Mouse (Mus musculus): ENCODE measurements at regions not wholly inside any gene's neighbourhood (a gene's known extent, or its start where the extent isn't known, plus 50 kb on each side); places are given as distances from the start of the nearest gene placed in this dataset.
A peak's percentile ranks its signal among the peaks of the same experiment; 100 is the strongest.

DNA sequence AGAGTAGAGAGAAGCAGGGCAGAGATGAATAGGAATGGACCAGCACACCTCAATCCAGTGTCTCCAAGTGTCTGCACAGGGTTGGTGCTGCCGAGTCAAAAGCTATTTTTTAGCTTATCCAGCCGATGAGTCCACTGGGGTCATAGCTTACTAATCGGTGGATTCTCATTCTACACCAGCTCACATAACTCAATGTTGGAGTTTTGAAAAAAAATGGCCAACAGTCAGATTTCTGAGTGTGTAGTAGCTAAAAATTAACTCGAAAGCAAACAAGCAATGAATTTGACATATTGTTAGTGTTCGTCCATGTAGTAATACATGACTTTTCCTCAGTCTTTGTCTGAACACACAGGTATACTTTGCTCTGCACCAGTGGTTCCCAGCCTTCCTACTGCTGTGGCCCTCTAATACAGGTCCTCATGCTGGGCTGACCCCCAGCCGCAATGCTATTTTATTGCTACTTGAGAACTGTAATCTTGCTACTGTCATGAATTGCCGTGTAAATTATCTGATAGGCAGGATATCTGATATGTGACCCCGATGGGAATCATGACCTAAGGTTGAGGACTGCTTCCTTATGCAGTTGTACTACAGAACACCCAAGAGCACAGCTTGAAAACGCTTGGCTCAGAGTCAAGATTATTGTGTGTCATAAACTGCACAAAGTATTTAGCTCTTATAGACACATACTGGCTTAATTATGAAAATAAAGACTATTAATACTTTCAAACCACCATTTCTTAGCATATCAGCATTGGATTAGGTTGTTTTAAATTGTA, 621.1 kb upstream of the Sall1 start:
- Histone ChIP-seq H3K27ac (replicated peaks; ENCODE audit: low read depth, low read length) (no peak overlapping the region), H3K4me3 (replicated peaks; ENCODE audit: low read length) (no peak overlapping the region), H3K4me1 (ENCODE audit: control insufficient read depth, insufficient read depth, low read length) (no peaks in the 10 kb centered on the region), H3K36me3 (ENCODE audit: control insufficient read depth, insufficient read depth, low read length) (no peaks in the 10 kb centered on the region), H3K4me2 (replicated peaks; ENCODE audit: low read depth, low read length, severe bottlenecking) (no peak overlapping the region), H3K9me3 (ENCODE audit: control insufficient read depth, low read length) (no peaks in the 10 kb centered on the region), H3K9ac (ENCODE audit: low read depth, low read length, severe bottlenecking) (no peak overlapping the region), H3K27me3 (ENCODE audit: control insufficient read depth, insufficient read depth, low read length) (no peaks in the 10 kb centered on the region)
- ATAC-seq (ENCODE audit: low FRiP score, low read depth) (no peak), DNase-seq (ENCODE audit: low spot score) (no peak)
- no peak for TF ChIP-seq POLR2A (IDR thresholded peaks at IDR 0.05; ENCODE audit: borderline replicate concordance, extremely low read depth, insufficient read depth, insufficient read length)
- 83% methylated on average over 9 of the region's 9 CpGs for WGBS

DNA sequence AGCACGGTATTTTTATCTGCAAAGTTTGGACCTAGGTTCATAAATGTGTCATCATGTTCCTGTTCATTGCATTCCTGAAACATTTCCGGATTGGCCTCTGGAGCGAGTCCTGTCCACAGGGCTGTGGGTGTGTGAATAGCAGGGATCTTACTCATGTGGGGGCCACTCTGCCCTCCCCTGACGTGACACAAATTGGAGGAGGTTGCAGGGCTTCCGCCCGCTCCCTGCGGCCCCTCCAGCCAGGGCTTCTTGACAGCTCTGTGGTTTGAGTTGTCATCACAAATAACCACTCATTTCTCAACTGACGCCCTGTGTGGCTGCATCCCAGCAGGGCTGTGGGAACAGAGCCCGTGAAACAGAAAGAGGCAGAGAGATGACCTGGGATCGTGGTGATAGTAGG, 619.9 kb upstream of the Sall1 start:
- no peak for TF ChIP-seq POLR2A (IDR thresholded peaks at IDR 0.05; ENCODE audit: borderline replicate concordance, extremely low read depth, insufficient read depth, insufficient read length)
- peak; percentile 4 for DNase-seq (ENCODE audit: low spot score)

DNA sequence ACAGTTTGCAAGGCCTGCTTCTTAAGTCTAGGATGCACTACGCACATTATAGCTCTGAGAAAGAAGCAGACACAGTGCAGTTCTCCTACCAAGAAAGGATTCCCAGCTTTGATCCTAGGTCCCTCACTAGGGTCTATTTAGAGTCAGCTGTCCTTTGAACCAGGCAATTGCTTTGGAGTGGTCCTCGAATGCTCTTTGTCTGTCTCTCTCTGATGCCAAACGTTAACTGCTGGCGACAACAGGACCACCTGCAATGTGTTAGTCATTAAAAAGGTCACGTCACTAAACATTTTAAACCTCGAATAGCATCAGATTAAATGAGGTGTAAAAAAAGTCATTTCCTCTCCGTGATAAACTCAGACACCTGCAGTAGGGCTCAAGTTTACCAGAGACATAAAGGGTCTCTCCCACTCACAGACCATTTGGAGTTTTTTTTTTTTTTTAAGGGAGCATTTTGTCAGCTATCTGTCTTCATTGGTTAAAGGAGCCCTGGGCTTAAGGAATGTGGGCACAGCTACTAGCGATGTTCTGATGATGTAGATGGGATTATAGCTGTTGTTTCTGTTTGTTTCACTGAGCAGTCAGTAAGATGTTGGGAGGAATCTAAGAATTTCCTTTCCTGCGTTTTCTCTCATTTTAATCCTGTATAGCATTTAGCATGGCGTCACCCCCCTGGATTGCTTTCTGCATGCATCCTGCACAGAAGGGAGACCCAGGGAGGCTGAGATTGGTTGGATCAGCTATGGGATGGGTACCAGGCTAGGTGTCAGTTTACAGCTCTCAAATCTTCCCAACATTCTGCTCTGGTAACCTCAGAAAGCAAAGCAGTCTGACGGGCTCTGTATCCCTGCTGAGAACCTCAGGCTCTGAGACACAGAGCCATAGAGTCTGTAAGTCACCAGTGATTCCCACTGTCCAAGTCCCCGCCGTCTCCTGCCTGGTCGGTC, 615.3 kb upstream of the Sall1 start:
- Histone ChIP-seq H3K36me3 (ENCODE audit: control insufficient read depth, insufficient read depth, low read length) (no peaks in the 10 kb centered on the region), H3K27me3 (ENCODE audit: control insufficient read depth, insufficient read depth, low read length) (0 out of 2 replicates have a peak, but pooled peaks cover 9% of the 10 kb centered on the region), H3K4me1 (ENCODE audit: control insufficient read depth, insufficient read depth, low read length) (peaks cover 9% of the 10 kb centered on the region), H3K27ac (replicated peaks; ENCODE audit: low read depth, low read length) (no peak overlapping the region), H3K9me3 (ENCODE audit: control insufficient read depth, low read length) (no peaks in the 10 kb centered on the region), H3K9ac (ENCODE audit: low read depth, low read length, severe bottlenecking) (no peak overlapping the region), H3K4me3 (replicated peaks; ENCODE audit: low read length) (no peak overlapping the region), H3K4me2 (replicated peaks; ENCODE audit: low read depth, low read length, severe bottlenecking) (peak overlapping the region; percentile 15; the same call in 1 of the 2 replicates)
- 11% methylated on average over 14 of the region's 14 CpGs for WGBS
- ATAC-seq (ENCODE audit: low FRiP score, low read depth) (no peak), DNase-seq (ENCODE audit: low spot score) (no peak)
- TF ChIP-seq POLR2A (IDR thresholded peaks at IDR 0.05; ENCODE audit: borderline replicate concordance, extremely low read depth, insufficient read depth, insufficient read length): no peak

More for the DNA sequence above, 619.9 kb upstream of the Sall1 start:
- ATAC-seq (ENCODE audit: low FRiP score, low read depth): no peak; the same call in 1 of the 2 replicates
- H3K27me3 ChIP-seq (ENCODE audit: control insufficient read depth, insufficient read depth, low read length): no peaks in the 10 kb centered on the region
- 43% methylated on average over 10 of the region's 10 CpGs for WGBS
- no peak overlapping the region for H3K27ac ChIP-seq (replicated peaks; ENCODE audit: low read depth, low read length)
- no peaks in the 10 kb centered on the region for H3K9me3 ChIP-seq (ENCODE audit: control insufficient read depth, low read length)
- H3K4me3 ChIP-seq (replicated peaks; ENCODE audit: low read length): no peak overlapping the region
- no peak overlapping the region for H3K4me2 ChIP-seq (replicated peaks; ENCODE audit: low read depth, low read length, severe bottlenecking)
- H3K9ac ChIP-seq (ENCODE audit: low read depth, low read length, severe bottlenecking): no peak overlapping the region
- H3K4me1 ChIP-seq (ENCODE audit: control insufficient read depth, insufficient read depth, low read length): no peaks in the 10 kb centered on the region
- H3K36me3 ChIP-seq (ENCODE audit: control insufficient read depth, insufficient read depth, low read length): no peaks in the 10 kb centered on the region

DNA sequence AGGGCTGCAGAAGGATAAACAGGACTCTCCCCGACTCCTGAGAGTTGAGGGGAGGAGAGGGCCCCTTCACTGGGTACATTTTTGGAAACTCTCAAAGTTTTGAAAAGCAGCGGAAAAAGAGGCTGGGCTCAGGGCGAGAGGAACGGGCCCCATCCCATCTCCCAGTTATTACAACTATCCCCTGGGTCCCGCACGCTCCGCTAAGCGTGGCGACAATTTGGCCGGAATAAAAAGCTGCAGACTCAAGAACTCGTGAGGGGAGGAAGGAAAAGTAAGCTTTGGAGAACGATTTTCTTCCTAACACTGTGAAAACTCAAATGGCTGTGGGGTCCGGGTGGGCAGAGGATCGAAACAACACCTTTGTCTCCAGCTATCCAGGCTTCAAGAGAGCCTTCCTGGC, 611.4 kb upstream of the Sall1 start:
- ATAC-seq (ENCODE audit: low FRiP score, low read depth) (no peak), DNase-seq (ENCODE audit: low spot score) (no peak)
- Histone ChIP-seq H3K4me1 (ENCODE audit: control insufficient read depth, insufficient read depth, low read length) (peaks cover 9% of the 10 kb centered on the region), H3K27ac (replicated peaks; ENCODE audit: low read depth, low read length) (peak overlapping the region; percentile 67), H3K9me3 (ENCODE audit: control insufficient read depth, low read length) (no peaks in the 10 kb centered on the region), H3K27me3 (ENCODE audit: control insufficient read depth, insufficient read depth, low read length) (peaks cover 19% of the 10 kb centered on the region; the same call in 1 of the 2 replicates), H3K36me3 (ENCODE audit: control insufficient read depth, insufficient read depth, low read length) (no peaks in the 10 kb centered on the region), H3K4me2 (replicated peaks; ENCODE audit: low read depth, low read length, severe bottlenecking) (peak overlapping the region; percentile 37), H3K4me3 (replicated peaks; ENCODE audit: low read length) (0 out of 2 replicates have a peak overlapping the region, but pooled peaks have one; percentile 4), H3K9ac (ENCODE audit: low read depth, low read length, severe bottlenecking) (no peak overlapping the region)
- WGBS: 30% methylated on average over 14 of the region's 14 CpGs
- TF ChIP-seq POLR2A (IDR thresholded peaks at IDR 0.05; ENCODE audit: borderline replicate concordance, extremely low read depth, insufficient read depth, insufficient read length): no peak

DNA sequence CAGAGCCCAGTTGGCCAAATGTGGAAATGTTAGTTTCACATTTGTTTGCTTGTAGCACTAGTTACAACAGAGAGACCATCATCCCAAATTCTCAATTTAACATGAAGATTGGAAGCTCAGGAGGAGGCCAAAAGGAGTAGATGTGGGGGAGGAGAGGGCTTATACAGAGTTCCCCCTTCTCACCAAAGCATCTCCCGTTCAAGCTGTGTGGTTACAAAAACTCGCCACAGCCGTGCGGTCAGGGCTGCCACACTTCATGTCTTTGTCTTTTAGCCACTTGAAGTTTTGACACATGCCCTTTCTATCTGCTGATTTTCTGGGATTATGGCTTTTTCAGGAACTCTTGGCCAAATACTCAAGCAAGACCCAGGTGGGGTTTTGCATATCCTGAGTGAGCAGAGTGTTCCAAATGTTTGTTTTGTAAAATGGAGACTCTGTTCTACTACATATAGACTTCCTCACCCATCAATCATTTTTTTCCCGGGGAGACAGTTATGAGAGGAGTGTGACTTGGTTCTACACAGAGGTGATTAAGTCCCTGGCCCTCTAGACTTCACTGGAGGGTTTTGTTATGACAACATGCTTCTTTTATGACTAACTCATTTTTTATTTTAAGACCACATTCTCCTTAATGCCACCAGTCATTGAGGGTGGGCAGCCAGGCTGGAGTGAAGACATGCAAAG, 605.4 kb upstream of the Sall1 start:
- no peak overlapping the region for H3K27ac ChIP-seq (replicated peaks; ENCODE audit: low read depth, low read length)
- no peaks in the 10 kb centered on the region for H3K9me3 ChIP-seq (ENCODE audit: control insufficient read depth, low read length)
- H3K27me3 ChIP-seq (ENCODE audit: control insufficient read depth, insufficient read depth, low read length): peaks cover 32% of the 10 kb centered on the region; the same call in 1 of the 2 replicates
- 78% methylated on average over 5 of the region's 5 CpGs for WGBS
- H3K9ac ChIP-seq (ENCODE audit: low read depth, low read length, severe bottlenecking): no peak overlapping the region
- H3K36me3 ChIP-seq (ENCODE audit: control insufficient read depth, insufficient read depth, low read length): no peaks in the 10 kb centered on the region
- no peak for ATAC-seq (ENCODE audit: low FRiP score, low read depth)
- no peak for DNase-seq (ENCODE audit: low spot score)
- no peaks in the 10 kb centered on the region for H3K4me1 ChIP-seq (ENCODE audit: control insufficient read depth, insufficient read depth, low read length)
- no peak for TF ChIP-seq POLR2A (IDR thresholded peaks at IDR 0.05; ENCODE audit: borderline replicate concordance, extremely low read depth, insufficient read depth, insufficient read length)
- no peak overlapping the region for H3K4me3 ChIP-seq (replicated peaks; ENCODE audit: low read length)
- H3K4me2 ChIP-seq (replicated peaks; ENCODE audit: low read depth, low read length, severe bottlenecking): no peak overlapping the region
